Mouse (Mus musculus) hindbrain, embryonic 13.5 days (tissue): ENCODE results near the gene Cxcl15. TPM values are rescaled to one million over a fixed set of nuclear protein-coding genes. Genes with fewer than 3 reads are reported as not detected.
"Not testable (repeated sequence)": the region's sequence is repeated elsewhere in the genome, so short reads cannot be mapped to it uniquely, and the experiment has no call there.

Experiments used
- ATAC-seq: fragments of 200-750 bp; cut with Nextera tagmentation; 2 replicates; pipeline ENCODE4 v1.8.0; 2017; ENCODE audit warnings: moderate TSS enrichment; ENCODE audit not compliant: low FRiP score
- H3K27ac ChIP-seq: fragments of 300-500 bp; sonication (generic); 2 replicates; pipeline ENCODE4 v1.5.1; 2015; ENCODE audit warnings: inconsistent platforms, mild to moderate bottlenecking, moderate library complexity
- H3K27me3 ChIP-seq: fragments of 300-500 bp; sonication (generic); 2 replicates; pipeline ENCODE4 v1.6.1; 2015; ENCODE audit warnings: mild to moderate bottlenecking, inconsistent platforms
- H3K36me3 ChIP-seq: fragments of 300-500 bp; sonication (generic); 2 replicates; pipeline ENCODE4 v1.6.1; 2015; ENCODE audit warnings: mild to moderate bottlenecking, inconsistent platforms
- H3K4me1 ChIP-seq: fragments of 300-500 bp; sonication (generic); replicated peaks from 2 replicates; pipeline ENCODE4 v1.6.1; 2015; ENCODE audit warnings: inconsistent platforms
- H3K4me2 ChIP-seq: fragments of 300-500 bp; sonication (generic); 2 replicates; pipeline ENCODE4 v1.6.1; 2015; ENCODE audit warnings: inconsistent platforms, mild to moderate bottlenecking, moderate library complexity
- H3K4me3 ChIP-seq: fragments of 300-500 bp; sonication (generic); 2 replicates; pipeline ENCODE4 v1.5.1; 2015; ENCODE audit warnings: mild to moderate bottlenecking, inconsistent platforms
- H3K9ac ChIP-seq: fragments of 300-500 bp; sonication (generic); 2 replicates; pipeline ENCODE4 v1.6.1; 2015; ENCODE audit warnings: mild to moderate bottlenecking, inconsistent platforms
- H3K9me3 ChIP-seq: fragments of 300-500 bp; sonication (generic); 2 replicates; pipeline ENCODE4 v1.6.1; 2016; ENCODE audit warnings: inconsistent platforms
- WGBS: fragments of 180-500 bp; shearing (Covaris S2); methylation state at CpG from one replicate; pipeline ENCODE4 v1.1.7; 2015; 5-methylcytosine and 5-hydroxymethylcytosine counted together
- polyA plus RNA-seq: library from polyadenylated mRNA; unstranded; fragments of >200 nt; fragmentation: Nextera tagmentation; extraction: Ambion mirVana; gene quantifications from 2 replicates; pipeline ENCODE4 v1.2.1, GENCODE M21; 2015

Cxcl15 gene
- polyA plus RNA-seq, 1 experiment from 2014 or later = not detected

DNA sequence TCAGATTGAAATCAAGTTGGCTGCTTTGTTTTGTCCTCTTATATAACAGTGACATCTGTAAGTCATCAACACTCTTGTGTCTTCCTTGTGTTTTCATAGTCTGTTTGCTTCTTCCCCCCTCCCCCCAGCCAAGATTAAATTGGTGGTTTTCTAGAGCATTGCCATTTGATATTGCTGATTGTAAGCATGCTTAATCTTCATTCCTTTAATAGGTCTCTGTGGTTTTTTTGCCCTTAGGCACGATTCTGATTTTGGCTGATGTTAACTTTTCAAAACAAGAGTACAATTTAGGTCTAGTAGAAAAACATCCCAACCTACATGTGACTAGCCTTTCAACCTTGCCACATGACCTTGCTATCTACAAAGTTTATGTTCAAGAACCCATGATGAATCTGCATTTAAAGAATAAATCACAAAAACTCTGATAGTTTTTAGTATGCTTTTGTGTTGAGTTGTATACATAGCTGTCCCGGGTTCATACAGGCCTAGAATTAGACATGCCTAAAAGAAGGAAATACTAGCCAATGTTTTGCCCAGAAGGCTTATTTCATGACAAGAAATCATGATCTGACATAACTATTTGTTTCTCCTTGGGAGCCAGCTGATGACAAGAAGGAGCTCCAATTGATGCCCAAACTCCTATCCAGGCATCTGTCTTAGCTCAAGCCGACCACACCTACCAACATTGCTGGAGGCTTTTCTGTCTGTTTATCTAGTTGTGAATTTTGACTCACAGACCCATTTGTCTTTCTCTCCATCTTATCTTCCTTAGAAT is 13.0 kb downstream of the Cxcl15 start:
- H3K4me2 ChIP-seq = no peak overlapping the region
- WGBS = 86% methylated on average over 3 of the region's 3 CpGs
- H3K4me3 ChIP-seq = no peak overlapping the region
- ATAC-seq = no peak
- H3K36me3 ChIP-seq = no peaks in the 10 kb centered on the region
- H3K9ac ChIP-seq = no peak overlapping the region
- no peaks in the 10 kb centered on the region for H3K27me3 ChIP-seq
- no peaks in the 10 kb centered on the region for H3K9me3 ChIP-seq
- no peak overlapping the region for H3K27ac ChIP-seq
- H3K4me1 ChIP-seq = no peaks in the 10 kb centered on the region

DNA sequence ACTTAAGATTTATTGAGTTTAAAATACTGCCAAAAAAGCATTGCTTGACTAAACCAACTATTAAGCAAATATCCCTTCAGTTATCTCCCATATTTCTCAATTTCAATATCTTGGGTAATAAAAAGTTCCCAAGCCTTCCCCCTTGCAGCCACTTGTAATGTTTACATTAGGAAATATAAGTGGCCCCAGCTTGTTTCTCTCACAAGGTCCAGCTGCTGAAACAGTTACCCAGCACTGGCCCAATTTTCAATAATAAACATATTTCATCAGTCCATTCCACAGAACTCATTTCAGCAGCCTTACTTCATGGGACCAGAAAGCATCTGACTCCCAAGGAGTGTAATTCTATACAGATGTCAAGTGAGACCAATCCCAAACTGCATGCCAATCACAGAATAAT is 25.4 kb downstream of the Cxcl15 start:
- ATAC-seq = no peak
- no peaks in the 10 kb centered on the region for H3K36me3 ChIP-seq

DNA sequence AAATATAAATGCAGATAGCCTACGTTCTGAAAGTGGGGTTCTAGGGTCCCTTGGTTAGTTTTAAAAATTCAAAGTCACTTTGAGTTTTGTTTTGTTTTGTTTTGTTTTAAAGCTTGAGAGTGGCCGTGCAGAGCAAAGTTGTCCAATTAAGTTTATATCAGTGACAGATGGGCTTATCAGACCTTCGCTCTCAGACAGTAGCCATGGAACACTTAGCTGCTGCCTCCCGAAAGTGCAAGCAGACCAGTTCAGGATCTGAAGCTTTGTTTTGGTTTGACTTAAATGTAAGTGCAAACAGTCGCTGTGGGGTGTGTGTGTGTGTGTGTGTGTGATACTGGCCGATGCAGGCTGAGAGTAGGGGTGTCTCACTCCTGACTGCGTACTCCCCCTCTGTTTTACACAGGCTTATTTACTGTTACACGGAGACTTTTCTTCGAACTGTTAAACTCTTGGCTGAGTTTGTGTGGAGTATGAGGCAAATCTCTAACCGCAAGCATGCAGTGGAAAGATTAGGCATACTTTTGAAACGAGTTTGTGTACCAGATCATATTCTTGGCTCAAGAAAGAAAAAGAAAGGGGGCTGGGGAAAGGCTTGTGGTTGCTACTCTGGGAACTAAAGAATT is 37.9 kb downstream of the Cxcl15 start:
- no peak for ATAC-seq
- Histone ChIP-seq H3K27ac (no peak overlapping the region), H3K27me3 (no peaks in the 10 kb centered on the region), H3K36me3 (no peaks in the 10 kb centered on the region), H3K4me1 (no peaks in the 10 kb centered on the region), H3K4me2 (no peak overlapping the region), H3K4me3 (no peak overlapping the region), H3K9ac (no peak overlapping the region), H3K9me3 (no peaks in the 10 kb centered on the region)
- 85% methylated on average over 11 of the region's 11 CpGs for WGBS

More for the DNA sequence above, 25.4 kb downstream of the Cxcl15 start:
- no peak overlapping the region for H3K4me2 ChIP-seq
- H3K9me3 ChIP-seq = no peaks in the 10 kb centered on the region
- no peaks in the 10 kb centered on the region for H3K4me1 ChIP-seq
- no peak overlapping the region for H3K27ac ChIP-seq
- no peak overlapping the region for H3K9ac ChIP-seq
- no peak overlapping the region for H3K4me3 ChIP-seq
- H3K27me3 ChIP-seq = no peaks in the 10 kb centered on the region

GRCm38 (mm10) chr5:90832768-90833388 is 38.5 kb downstream of the Cxcl15 start:
- 92% methylated on average over 8 of the region's 8 CpGs for WGBS
- Histone ChIP-seq H3K27me3 (no peaks in the 10 kb centered on the region), H3K27ac (no peak overlapping the region), H3K4me1 (no peaks in the 10 kb centered on the region), H3K9ac (no peak overlapping the region), H3K36me3 (no peaks in the 10 kb centered on the region), H3K4me3 (no peak overlapping the region), H3K4me2 (no peak overlapping the region), H3K9me3 (no peaks in the 10 kb centered on the region)
- no peak for ATAC-seq

- no peaks in the 10 kb centered on the region for H3K27me3 ChIP-seq
- H3K4me2 ChIP-seq = no peak overlapping the region
- H3K4me3 ChIP-seq = no peak overlapping the region
- H3K4me1 ChIP-seq = no peaks in the 10 kb centered on the region
- no peak overlapping the region for H3K27ac ChIP-seq
- WGBS = 92% methylated on average over 4 of the region's 4 CpGs
- H3K9ac ChIP-seq = no peak overlapping the region
- H3K36me3 ChIP-seq = no peaks in the 10 kb centered on the region
- ATAC-seq = no peak
- no peaks in the 10 kb centered on the region for H3K9me3 ChIP-seq
Observed at GRCm38 (mm10) chr5:90834436-90834835, 40.1 kb downstream of the Cxcl15 start.

GRCm38 (mm10) chr5:90838582-90838981 is 44.2 kb downstream of the Cxcl15 start:
- H3K36me3 ChIP-seq = no peaks in the 10 kb centered on the region
- no peak overlapping the region for H3K4me2 ChIP-seq
- H3K9me3 ChIP-seq = no peaks in the 10 kb centered on the region
- no peak for ATAC-seq
- no peak overlapping the region for H3K9ac ChIP-seq
- no peak overlapping the region for H3K27ac ChIP-seq
- H3K4me1 ChIP-seq = no peaks in the 10 kb centered on the region
- no peaks in the 10 kb centered on the region for H3K27me3 ChIP-seq
- H3K4me3 ChIP-seq = no peak overlapping the region
- 86% methylated on average over 5 of the region's 5 CpGs for WGBS

DNA sequence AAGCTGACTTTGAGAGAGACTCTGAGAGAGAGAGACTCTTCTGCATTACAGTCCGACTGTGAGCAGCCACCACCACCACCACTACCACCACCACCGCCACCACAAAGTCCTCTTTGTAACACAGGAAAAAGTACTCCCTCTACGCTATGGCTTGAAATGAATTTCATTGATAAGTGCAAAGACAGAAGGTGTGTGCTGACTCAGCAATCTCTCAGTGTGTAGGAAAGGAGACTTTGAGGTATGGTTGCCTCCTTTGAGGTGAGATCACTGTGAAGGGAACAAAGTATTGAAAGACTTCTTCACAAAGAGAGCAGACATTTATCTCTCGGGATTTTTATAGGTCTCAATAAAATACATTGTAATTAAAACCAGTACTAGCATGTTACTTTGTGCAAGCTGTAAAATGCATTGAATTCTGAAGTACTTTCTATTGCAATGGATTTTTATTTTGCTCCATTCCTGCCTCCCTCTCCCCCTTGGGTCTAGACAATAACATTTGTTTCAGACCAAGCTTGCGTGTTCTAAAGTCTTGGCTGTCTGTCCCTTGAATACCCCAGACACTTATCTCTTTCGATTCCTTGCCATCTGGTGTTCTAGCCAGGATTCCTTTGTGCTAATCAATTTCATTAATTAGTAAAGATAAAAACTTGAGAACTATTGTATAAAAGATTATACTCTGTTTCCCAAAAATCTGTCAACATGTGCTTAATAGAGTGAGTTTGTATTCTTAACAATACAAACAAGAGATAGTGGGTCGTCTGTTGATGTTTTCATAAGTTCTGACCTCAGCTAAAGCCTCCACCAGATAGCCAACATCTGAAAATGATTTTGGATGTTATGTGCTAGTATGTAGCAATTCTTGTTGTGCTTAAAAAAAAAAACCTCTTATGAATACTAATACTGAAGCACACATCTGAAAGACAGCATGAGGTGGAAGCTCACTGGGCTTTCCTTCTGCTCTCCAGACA is 46.9 kb downstream of the Cxcl15 start:
- no peak for ATAC-seq

DNA sequence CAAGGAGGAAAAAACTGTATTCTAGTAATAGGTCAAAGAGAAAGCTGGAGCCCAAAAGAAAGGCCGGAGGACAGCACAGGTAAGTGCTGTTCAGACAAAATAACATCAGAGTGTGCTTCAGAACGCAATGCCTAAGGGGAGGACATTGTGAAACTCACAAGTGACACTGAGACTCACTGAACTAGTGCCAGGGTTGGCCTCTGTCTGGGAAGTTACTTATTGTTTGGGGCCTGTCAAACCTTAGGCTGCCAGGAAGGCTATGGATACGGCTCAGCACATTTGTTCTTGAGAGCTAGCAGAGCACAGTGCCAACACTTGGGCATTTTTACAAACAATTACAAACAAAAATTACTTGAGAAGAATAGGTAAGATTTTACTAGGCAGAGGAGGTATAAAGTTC is 49.6 kb downstream of the Cxcl15 start:
- H3K9ac ChIP-seq = no peak overlapping the region
- no peaks in the 10 kb centered on the region for H3K36me3 ChIP-seq
- 92% methylated on average over 3 of the region's 3 CpGs for WGBS
- no peaks in the 10 kb centered on the region for H3K4me1 ChIP-seq
- no peak overlapping the region for H3K4me2 ChIP-seq
- H3K27ac ChIP-seq = no peak overlapping the region
- no peaks in the 10 kb centered on the region for H3K9me3 ChIP-seq
- no peaks in the 10 kb centered on the region for H3K27me3 ChIP-seq
- no peak for ATAC-seq
- no peak overlapping the region for H3K4me3 ChIP-seq

More for the DNA sequence above, 46.9 kb downstream of the Cxcl15 start:
- no peaks in the 10 kb centered on the region for H3K27me3 ChIP-seq
- H3K4me3 ChIP-seq = no peak overlapping the region
- no peak overlapping the region for H3K4me2 ChIP-seq
- H3K27ac ChIP-seq = no peak overlapping the region
- no peaks in the 10 kb centered on the region for H3K36me3 ChIP-seq
- H3K9ac ChIP-seq = no peak overlapping the region
- WGBS = 79% methylated on average over 7 of the region's 7 CpGs
- H3K4me1 ChIP-seq = no peaks in the 10 kb centered on the region
- no peaks in the 10 kb centered on the region for H3K9me3 ChIP-seq

DNA sequence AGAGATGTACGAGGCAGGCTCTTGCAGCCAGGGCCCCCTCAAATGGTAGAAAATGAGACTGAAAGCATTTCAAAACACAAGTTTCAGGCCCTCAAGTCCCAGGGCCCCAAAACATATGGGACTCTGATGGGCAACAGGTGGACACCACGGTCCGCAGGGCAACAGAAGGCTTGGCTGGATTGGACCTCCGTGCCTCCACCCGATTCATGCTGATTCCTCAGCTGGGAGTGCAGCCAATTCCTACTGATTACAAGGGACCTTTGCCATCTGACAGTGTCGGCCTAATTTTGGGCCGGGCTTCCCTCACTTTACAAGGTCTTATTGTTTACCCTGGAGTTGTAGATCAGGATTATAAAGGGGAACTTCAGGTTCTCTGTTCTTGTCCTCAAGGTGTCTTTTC is 55.8 kb downstream of the Cxcl15 start:
- not testable (repeated sequence) for H3K9me3 ChIP-seq, H3K27ac ChIP-seq, H3K36me3 ChIP-seq, H3K27me3 ChIP-seq, H3K4me3 ChIP-seq, H3K4me1 ChIP-seq, H3K9ac ChIP-seq, ATAC-seq, H3K4me2 ChIP-seq
- whole genome bisulfite sequencing = 88% methylated on average over 7 of the region's 7 CpGs

DNA sequence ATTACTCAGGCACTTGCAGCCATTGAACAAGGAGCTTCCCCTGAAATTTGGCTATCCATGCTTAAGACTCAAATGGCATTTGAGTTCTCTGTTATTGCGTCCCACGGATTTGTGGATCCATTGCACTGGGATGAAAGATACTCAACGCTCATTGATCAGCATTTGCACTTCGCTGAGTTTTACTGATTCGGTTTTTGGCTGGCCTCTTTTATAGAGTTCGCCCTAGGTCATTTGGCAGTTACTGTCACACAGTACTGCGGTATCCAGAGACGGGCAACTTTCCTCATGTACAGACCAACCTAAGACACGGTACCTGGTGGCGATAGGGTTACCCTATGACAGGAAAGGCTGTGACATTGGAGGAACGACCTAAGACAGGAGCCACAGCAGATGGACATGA is 57.1 kb downstream of the Cxcl15 start:
- not testable (repeated sequence) for H3K9me3 ChIP-seq, H3K4me1 ChIP-seq, H3K36me3 ChIP-seq, ATAC-seq, H3K27ac ChIP-seq, H3K4me2 ChIP-seq, H3K4me3 ChIP-seq, H3K9ac ChIP-seq, H3K27me3 ChIP-seq
- 95% methylated on average over 11 of the region's 11 CpGs for WGBS
